Mouse (Mus musculus): ENCODE measurements around the gene Parp9. TPM values are rescaled to one million over a fixed set of nuclear protein-coding genes. Genes with fewer than 3 reads are reported as not detected.
A peak's percentile ranks its signal among the peaks of the same experiment; 100 is the strongest.
"Not testable (repeated sequence)": the region's sequence is repeated elsewhere in the genome, so short reads cannot be mapped to it uniquely, and the experiment has no call there.

Gene Parp9
- total RNA-seq, 2 experiments from 2014 or later: 1.9 to 2.3 TPM

DNA sequence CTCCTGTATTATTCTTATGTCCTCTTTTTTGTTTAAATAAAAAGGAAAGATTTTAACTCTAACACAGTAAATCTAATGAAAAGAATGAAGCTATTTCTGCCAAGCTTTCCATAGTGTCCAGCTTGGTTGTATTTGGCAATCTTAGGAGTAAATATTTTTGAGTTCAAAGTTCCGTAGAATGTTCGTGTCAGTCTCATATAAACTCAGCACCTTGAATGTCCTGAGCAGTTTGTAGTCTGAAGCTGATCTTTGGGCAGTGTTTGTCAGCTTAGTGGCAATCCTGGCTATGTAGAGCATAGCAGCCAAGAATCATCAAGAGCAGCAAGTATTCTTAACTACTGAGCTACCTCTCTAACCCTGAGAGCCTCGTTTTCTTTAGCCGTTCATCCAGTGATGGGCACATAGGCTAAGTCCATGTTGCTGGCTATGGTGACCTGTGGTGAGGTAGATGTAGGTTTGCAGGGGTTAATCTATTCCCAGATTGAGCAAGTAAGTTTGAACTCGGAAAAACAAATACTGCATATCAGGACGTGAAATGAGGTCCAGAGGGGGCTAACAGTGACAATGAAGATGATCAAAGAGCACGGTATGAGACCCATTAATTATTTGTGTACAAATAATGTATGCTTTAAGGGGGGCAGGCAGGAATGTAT lies 14.6 kb upstream of the Parp9 start:
- no peak for DNase-seq (ENCODE audit: low spot score in 2 of 2)

DNA sequence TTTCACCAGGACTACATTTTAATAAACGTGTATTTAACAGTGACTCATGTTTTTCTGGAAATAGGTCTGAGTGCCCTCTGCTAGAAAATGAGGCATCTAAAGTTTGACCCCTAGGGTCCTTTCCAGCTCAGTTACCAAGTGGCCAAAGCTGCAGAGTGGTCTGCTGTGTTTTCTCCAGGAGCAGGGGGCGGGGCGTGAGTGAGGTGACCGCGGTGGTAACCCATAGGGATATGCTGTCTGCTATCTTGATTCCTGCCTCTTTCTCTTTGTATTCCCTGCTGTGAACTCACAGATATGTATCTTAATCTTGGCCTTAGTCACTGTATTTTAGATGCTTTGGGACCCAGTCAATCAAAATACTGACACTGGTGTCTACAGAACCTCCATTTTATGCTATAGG lies 13.9 kb upstream of the Parp9 start:
- no peak for DNase-seq (ENCODE audit: low spot score in 2 of 2)

DNA sequence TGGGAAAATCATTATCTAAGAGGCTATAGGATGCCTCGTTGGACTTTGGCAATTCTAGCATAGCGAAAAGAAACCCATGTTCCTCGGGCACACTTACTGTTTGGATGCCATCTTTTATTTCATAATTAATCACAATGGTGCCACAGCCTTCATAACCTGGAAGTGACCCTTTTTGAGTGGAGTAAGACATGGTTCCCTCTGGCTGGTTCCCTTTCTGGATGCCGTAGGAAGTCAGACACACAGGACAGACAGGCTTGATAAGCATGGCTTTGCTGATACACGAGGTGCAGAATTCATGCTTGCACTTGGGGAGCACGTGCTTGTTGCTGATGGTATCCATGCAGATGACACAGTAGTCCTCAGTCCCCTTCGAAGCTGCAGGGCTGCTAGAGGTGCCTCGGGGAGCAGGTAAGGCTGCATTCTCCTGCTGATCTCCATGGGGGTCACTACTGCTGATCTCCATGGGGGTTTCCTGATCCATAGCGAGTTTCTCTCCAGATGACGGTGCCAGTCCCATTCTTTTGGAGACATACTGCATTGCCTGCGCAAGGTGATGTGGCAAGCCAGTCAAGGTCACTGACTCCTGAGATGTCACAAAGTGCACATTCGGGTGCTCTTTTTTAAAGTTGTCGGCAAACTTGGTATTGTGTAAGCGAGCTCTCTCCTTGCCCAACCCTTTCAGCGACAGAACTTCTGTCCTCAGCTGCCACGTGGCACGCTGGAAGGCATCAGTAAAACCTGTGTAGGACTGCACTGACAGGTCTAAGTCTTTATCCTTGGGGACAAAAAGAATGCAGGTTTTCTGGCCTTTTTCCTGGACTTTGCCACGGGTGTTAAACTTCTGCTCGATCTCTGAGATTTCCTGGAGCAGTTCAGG lies 5.9 kb upstream of the Parp9 start:
- DNase-seq (ENCODE audit: low spot score in 2 of 2): no peak

DNA sequence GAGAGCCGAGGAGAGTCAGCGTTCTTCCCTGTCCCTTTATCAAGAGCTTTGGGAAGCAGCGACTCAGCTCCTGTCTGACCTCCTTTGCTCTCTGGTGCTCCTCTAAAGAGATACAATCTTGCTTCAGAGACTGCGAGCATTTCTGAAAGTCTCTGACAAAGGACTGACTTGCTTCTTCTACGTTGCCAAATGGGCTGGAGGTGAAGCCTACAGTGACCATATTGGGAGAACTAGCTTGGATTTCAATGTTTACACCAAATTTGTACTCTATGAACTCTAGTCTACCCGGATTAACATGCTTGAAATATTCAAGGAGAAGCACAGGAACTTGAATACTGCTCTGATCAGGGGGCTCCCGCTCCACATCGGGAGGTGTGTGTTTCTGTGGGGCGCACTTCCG lies 5.1 kb upstream of the Parp9 start:
- no peak for DNase-seq (ENCODE audit: low spot score in 2 of 2)

DNA sequence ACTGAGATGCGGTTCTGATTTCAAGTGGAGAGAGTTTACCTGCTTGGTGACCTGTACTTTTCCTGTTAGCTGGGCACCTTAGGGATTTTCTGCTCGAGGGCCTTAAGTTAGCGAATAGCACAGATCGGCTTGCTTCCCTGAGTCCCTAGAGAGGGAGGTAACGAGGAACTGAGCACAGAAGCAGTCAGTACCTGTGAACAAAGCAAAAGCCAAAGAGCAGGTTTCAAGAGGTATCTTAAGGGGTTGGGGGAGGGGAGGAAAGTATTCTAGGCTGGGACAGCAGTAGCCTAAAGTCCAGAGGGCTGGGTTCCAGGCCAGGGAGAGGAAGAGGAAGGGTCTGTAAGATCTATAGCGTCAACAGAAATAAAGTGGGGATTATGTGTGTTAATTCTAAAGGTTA lies 991 bp downstream of the Parp9 start:
- DNase-seq (ENCODE audit: low spot score in 2 of 2): peak in 1 of 2 experiments; percentile 5

DNA sequence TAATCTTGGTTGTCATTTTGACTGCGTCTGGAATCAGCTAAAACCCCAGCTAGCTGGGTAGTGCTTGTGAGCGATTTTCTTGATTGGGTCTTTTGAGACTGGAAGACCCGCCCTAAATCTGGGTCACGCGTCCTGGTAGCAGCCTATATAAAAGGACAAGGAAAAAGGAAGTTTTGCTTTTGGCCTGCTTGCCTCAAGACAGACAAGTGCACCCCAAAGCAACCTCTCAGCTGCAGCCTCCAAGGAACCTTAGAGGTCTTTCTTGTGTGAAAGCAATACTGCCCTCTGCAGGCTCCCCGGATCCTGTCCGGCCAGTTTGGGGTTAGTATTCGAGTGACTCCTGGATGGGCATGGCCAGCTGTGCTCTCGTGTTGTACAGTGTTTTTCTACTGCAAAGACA lies 1.4 kb downstream of the Parp9 start:
- peak; percentile 71 to 79 for DNase-seq (ENCODE audit: low spot score in 2 of 2)

DNA sequence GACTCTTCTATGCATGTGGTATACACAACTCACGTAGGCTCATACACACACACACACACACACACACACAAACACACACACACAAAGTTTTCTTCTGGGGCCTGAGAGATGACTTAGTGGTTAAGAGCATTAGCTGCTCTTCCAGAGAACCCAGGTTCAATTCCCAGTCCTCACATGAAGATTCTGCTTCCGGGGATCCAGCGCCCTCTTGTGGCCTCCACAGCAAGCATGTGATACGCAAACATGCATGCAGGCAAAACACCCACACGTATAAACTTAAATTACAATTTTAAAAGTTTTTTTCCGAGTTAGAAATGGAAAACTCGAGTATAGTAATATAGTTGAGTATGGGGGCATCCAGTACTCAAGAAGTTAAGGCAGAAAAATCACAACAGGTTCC lies 3.1 kb downstream of the Parp9 start:
- DNase-seq (ENCODE audit: low spot score in 2 of 2): no peak

DNA sequence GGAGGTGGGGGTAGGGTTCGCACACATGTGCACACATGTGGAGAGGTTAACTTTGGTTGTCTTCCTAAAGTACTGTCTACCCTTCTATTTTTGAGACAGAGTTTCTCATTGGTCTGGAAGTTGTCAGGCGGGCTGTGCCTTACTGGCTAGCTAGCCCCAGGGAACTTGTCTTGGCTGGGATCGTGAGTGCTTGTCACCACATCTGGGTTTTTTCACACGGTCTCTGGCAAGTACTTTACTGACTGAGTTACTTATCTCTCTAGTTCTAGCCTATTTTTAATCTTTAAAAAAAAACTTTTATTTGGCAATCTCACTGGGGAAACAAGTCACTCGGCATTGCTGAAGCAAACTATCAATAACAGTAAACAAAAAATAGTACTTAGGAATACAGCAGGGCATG lies 11.0 kb downstream of the Parp9 start:
- no peak for DNase-seq (ENCODE audit: low spot score in 2 of 2)

DNA sequence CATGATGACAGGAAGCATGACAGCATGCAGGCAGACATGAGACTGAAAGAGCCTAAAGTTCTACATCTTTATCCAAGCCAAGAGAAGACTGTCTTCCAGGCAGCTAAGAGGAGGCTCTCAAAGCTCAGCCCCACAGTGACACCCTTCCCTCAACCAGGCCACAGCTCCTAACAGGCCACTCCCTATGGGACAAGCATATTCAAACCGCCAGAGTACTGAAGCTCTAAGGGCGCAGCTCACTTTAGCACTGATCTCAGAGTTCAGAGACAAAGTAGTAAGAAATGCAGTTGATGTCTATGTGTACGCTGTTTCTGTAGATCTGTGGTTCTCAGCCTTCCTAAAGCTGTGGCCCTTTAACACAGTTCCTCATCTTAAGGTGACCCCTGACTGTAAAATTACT lies 12.9 kb downstream of the Parp9 start:
- no peak for DNase-seq (ENCODE audit: low spot score in 2 of 2)

DNA sequence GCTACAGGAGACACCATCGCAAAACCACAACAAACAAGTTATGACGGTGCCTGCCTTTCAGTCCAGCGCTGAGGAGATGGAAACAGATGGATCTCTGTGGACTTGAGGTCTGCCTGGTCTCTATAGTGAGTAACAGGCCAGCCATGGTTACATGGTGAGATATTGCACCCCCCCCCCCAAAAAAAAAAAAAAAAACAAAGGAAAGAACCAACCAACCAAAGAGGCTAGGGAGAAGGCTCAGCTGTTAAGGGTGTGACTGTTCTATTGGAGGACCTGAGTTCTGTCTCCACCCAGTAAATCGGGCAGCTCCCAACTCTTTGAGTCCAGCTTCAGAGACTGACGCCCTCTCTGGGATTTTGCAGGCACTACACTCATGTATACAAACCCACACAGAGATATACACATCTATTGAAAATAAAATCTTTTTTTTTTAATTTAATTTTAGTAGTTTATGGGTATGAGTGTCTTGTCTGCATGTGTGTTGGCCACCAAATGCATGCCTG lies 14.4 kb downstream of the Parp9 start:
- no peak for DNase-seq (ENCODE audit: low spot score in 2 of 2)

DNA sequence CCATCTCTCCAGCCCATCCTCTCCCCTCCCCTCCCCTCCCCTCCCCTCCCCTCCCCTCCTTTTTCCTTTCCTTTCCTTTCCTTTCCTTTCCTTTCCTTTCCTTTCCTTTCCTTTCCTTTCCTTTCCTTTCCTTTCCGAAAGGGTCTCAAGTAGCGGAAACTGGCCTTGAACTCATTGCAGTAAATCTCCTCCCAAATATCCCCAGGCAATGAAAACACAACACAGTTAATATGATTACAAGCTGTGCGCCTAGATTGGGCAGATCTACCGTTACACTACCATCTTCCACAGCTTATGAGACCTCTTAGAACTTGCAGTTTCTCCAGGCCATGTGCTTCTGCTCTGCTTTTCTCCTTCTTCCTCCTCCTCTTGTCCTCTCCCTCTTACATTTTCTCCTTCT lies 27.7 kb downstream of the Parp9 start:
- DNase-seq (ENCODE audit: low spot score in 2 of 2): not testable (repeated sequence)

DNA sequence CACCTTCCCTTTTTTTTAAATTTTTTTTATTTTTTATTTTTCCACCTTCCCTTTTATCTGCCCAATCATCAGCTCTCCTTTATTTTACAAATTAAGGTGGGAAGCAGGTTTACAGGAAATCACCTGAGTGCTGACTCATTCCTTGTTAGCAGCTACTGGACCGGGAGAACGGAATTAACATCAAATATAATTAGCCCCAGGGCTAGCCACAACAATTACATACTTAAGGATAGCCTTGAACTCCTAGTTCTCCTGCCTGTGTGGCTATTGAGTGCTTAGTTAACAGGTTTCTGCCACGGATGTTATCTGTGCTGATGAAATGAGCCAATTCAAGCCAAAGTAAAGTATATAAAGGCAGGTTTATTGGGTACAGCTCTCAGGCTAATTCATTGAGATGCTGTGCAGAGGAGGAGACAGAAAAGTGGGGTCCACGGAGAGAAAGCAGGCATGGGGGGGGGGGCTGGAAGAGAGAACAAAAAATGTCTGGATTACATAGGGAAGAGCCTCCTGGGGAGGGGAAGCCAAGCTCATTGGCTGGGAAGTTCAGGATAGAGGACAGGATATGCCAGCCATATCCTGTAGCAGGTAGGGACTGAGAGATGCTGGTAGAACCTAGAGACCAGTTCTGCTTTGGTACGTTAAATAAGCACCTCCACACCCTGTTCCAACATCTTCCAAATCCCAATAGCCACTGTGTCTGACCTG lies 28.3 kb downstream of the Parp9 start:
- DNase-seq (ENCODE audit: low spot score in 2 of 2): no peak

DNA sequence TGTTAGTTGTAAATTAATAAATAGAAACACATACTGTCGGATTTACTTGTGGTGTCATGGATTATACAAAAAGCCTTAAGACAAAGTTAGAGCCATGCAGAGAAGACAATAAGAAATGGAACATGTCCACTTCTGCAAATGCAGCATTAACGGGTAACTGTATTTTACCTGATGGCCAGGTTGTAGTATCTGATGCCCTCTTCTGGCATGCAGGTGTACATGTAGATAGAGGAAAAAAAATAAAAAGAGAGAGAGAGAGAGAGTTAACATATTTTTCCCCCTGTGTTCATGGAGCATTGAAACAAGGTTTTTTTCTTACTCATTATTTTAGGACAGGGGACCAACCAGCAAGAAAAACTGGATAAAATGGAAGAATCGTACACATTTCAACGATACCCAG lies 29.0 kb downstream of the Parp9 start:
- no peak for DNase-seq (ENCODE audit: low spot score in 2 of 2)

DNA sequence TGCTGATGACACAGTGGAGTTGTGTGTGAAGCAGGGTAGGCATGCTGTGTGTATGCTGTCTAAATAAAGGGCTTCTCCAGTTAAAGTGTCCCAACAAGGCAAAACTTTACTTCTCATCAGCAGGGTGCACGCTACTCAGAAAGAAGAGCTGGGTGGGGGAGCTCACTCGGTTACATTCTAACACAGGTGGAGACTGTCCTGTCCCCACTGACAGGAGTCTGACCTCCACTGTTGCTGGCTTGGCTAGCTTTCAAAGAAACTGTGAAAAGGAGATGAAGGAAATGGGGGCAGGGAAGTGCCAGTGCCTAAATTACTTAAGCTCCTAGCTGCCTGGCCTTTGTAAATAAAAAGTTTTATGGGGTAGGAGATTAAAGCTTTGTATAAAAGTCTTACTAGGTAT lies 29.9 kb downstream of the Parp9 start:
- no peak for DNase-seq (ENCODE audit: low spot score in 2 of 2)

DNA sequence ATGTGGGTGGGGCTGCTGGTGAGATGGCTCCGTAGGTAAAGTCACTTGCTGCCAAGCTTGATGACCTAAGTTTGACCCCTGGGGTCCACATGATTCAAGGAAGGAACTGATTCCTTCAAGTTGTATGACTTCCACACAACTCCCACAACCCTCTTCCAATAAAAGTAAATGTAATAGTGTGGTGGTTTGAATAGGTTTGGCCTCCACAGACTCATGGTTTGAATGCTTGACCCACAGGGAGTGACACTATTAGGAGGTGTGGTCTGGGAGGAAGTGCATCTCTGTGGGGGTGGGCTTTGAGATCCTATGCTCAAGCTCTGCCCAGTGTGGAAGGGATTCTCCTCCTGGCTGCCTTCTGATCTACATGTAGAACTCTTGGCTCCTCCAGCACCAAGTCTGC lies 35.8 kb downstream of the Parp9 start:
- DNase-seq (ENCODE audit: low spot score in 2 of 2): no peak

DNA sequence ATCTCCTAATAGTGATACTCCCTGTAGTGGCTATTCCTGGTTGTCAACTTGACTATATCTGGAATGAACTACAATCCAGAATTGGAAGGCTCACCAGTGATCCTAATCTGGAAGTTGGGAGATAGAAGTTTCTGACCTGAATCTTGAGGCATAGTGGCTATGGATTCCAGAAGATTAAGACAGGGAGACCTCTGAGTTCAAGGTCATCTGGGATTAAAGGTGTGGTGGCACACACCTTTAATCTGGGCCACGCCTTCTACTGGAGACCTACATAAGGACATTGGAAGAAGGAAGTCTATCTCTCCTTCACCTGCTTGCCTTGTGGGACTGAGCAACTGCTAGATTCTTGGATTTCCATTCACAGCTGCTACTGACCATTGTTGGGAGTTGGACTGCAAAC lies 40.2 kb downstream of the Parp9 start, which contains the start of gene Kpna1:
Gene Kpna1 (plus strand): TSS at position 301 of the 400 bp plus-strand sequence.
- DNase-seq (ENCODE audit: low spot score in 2 of 2): not testable (repeated sequence)

DNA sequence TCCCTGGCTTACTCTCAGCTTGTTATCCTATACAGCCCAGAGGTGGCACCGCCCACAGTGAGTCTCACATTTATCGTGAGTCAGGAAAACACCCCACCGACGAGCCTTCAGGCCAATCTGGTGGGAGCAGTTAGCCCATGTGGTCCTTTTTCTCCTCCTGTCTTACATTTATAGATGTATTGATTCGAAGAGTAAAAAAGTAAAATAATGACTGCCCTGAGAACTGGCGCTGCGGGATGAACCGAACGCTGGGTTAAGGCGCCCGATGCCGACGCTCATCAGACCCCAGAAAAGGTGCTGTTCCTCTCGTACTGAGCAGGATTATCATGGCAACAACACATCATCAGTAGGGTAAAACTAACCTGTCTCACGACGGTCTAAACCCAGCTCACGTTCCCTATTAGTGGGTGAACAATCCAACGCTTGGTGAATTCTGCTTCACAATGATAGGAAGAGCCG lies 43.1 kb downstream of the Parp9 start:
- DNase-seq (ENCODE audit: low spot score in 2 of 2): peak; percentile 100

DNA sequence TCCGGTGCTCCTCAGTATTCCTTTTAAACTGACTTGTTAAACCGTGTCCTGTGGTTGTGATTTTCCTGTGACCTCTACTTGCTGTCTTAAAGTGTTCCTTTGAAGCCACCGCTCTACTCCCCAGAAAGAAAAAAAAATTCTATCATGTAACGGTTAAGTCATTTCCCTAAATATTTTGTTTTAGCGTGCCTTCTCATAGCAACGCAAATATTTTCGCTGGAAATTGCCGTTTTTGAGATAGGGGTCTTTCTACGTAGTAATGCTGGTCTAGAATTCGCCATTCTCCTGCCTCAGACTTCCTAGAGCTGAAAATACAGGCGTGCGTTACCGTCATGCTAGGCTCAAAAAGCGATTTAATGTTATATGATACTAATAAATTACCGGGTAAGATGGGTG lies 44.2 kb downstream of the Parp9 start:
- no peak for DNase-seq (ENCODE audit: low spot score in 2 of 2)

DNA sequence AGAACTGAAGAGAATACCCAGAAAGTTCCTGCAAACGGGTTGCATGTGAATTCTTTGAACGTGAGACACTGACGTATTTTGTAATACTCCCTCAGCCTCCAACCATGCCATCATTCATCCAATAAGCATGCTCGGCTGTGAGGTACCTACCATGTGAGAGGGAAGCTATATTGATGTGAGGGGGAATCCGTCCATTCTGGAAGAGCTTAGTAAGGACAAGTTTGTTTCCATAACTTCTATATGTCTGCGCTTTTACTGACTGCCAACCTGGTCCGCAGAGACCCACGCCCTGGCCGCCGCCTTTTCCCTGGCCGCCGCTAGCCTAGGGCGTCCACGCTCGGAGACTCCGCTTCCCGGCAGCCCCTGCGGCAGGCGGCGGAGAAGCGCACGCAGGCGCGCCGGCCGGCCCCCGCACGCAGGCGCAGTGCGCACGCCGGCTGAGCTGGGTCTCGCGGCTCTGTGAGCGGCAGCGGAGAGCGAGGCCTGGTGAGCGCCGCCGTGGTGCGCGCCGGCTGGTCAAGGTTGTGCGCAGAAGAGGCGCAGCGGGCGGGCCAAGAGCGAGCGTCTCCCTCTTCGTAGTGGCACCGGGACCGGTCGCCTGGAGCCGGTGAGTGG lies 44.7 kb downstream of the Parp9 start:
- DNase-seq (ENCODE audit: low spot score in 2 of 2): peak; percentile 86 to 93

DNA sequence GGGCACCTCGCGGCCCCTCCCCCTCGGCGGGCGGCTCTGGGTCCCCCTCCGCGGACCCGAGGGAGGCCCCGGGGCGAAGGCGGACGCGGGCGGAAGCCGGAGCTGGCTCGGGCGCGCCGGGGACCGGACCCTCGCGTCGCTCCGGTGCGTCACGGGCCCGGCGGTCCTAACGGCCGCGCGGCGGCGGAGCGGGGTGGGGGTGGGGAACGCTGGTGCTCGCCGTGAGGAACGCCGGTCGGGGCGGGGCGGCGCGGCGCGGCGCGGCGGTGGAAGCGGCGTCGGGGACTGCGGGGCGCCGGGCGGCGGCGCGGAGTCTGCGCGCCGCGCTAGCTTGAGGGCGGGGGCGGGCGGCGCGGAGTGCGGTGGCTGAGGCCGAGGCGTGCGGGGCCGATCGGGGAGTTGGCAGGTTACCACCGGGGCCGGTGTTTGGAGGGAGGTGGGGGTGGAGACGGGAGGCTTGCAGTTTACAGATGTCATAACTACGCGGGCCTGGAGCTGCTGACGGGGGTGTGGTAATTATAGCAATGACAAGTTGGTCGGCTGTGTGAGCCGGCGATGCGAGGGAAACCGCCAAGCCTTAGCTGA lies 45.3 kb downstream of the Parp9 start:
- peak; percentile 69 to 73 for DNase-seq (ENCODE audit: low spot score in 2 of 2)

DNA sequence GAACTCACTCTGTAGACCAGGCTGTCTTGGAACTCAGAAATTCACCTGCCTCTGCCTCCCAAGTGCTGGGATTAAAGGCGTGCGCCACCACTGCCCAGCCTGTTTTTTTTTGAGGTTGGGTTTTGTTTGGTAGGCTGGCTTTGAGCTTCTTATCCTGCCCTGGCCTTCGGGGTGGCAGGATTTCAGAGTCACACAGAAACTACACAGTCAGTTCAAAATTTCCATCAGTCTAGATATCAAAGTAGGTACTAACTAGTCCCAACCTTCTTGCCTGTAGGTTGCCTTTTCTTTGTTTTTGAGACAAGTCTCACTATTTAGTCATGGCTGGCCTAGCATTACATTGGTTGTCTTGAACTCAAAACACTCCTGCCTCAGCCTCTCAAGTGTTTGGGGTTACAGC lies 46.2 kb downstream of the Parp9 start:
- DNase-seq (ENCODE audit: low spot score in 2 of 2): no peak

Measured in layer of hippocampus, postnatal 10 days (tissue).